Mouse (Mus musculus) intestine, embryonic 15.5 days (tissue): ENCODE results near the gene Ate1. TPM values are rescaled to one million over a fixed set of nuclear protein-coding genes. Genes with fewer than 3 reads are reported as not detected.
"Not testable (repeated sequence)": the region's sequence is repeated elsewhere in the genome, so short reads cannot be mapped to it uniquely, and the experiment has no call there.

Experiments used
- ATAC-seq: fragments of 200-750 bp; cut with Nextera tagmentation; 2 replicates; pipeline ENCODE4 v1.8.0; 2017; ENCODE audit warnings: moderate TSS enrichment, moderate library complexity
- H3K27ac ChIP-seq: fragments of 300-500 bp; sonication (generic); 2 replicates; pipeline ENCODE4 v1.5.1; 2015; ENCODE audit warnings: mild to moderate bottlenecking, inconsistent platforms
- H3K27me3 ChIP-seq: fragments of 300-500 bp; sonication (generic); replicated peaks from 2 replicates; pipeline ENCODE4 v1.6.1; 2015; ENCODE audit warnings: inconsistent platforms
- H3K36me3 ChIP-seq: fragments of 300-500 bp; sonication (generic); 2 replicates; pipeline ENCODE4 v1.6.1; 2015; ENCODE audit warnings: inconsistent platforms
- H3K4me1 ChIP-seq: fragments of 300-500 bp; sonication (generic); replicated peaks from 2 replicates; pipeline ENCODE4 v1.6.1; 2015; ENCODE audit warnings: inconsistent platforms
- H3K4me2 ChIP-seq: fragments of 300-500 bp; sonication (generic); replicated peaks from 2 replicates; pipeline ENCODE4 v1.6.1; 2015; ENCODE audit warnings: mild to moderate bottlenecking, inconsistent platforms
- H3K4me3 ChIP-seq: fragments of 300-500 bp; sonication (generic); replicated peaks from 2 replicates; pipeline ENCODE4 v1.5.1; 2015; ENCODE audit warnings: inconsistent platforms
- H3K9ac ChIP-seq: fragments of 300-500 bp; sonication (generic); 2 replicates; pipeline ENCODE4 v1.6.1; 2015; ENCODE audit warnings: inconsistent platforms
- H3K9me3 ChIP-seq: fragments of 300-500 bp; sonication (generic); 2 replicates; pipeline ENCODE4 v1.6.1; 2016; ENCODE audit warnings: inconsistent platforms
- WGBS: fragments of 180-500 bp; shearing (Covaris S2); methylation state at CpG from one replicate; pipeline ENCODE4 v1.1.7; 2015; 5-methylcytosine and 5-hydroxymethylcytosine counted together
- polyA plus RNA-seq: library from polyadenylated mRNA; unstranded; fragments of >200 nt; fragmentation: Nextera tagmentation; extraction: Ambion mirVana; gene quantifications from 2 replicates; pipeline ENCODE4 v1.2.1, GENCODE M21; 2015

The Ate1 gene
- polyA plus RNA-seq, 1 experiment from 2014 or later = 57.5 TPM

DNA sequence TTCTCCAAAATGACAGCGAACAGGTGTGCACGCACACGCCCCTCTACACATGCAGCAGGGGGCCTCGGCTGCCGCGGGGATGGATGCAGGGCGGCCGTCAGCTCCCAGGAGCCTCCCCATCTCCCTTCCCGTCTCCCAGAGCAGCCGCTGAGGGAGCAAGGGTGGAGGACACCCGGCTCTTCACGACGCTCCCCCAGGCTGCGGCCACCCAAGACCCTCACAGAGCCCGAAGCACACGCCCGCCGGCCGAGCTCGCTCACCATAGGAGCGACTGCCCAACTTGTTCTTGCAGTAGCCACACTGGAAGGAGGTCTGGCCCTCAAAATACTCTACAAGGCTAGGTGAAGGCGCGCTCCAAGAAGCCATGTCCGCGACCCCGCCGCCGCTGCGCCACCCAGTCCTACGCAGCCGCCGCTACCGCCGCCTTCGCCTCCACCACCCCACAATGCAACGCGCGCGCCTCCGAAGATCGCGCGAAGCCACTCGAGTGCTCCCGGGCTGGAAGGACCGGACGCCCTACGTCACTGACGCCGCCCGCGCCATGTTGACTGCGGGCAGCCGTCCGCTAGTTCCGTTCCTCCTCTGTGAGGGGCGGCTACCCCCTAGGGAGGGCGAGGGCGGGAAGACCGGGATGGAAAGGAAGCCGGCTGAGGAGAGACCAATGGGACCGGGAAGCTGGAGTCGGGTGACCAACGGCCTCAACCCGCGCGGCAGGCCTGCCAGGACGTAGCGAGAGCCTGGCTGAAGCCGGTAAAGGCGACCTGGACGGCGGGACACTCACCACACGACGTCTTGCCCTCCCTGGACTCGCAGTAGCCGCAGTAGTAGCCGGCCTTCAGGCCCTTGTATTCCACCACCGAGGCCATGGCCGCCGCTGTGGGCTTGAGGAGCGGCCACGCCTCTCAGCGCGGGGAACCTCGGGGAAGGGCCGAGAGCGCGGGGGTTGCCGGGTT lies 797 bp downstream of the Ate1 start:
- ATAC-seq = peak; percentile 99
- under 1% methylated on average over 90 of the region's 90 CpGs for WGBS
- H3K4me3 ChIP-seq = peak overlapping the region; percentile 73
- H3K4me2 ChIP-seq = peak overlapping the region; percentile 76
- H3K27ac ChIP-seq = peak overlapping the region; percentile 95
- no peaks in the 10 kb centered on the region for H3K36me3 ChIP-seq
- H3K4me1 ChIP-seq = peaks cover 5% of the 10 kb centered on the region
- no peaks in the 10 kb centered on the region for H3K9me3 ChIP-seq
- H3K9ac ChIP-seq = peak overlapping the region; percentile 88
- H3K27me3 ChIP-seq = no peaks in the 10 kb centered on the region

GRCm38 (mm10) chr7:130518213-130519095 lies 1.7 kb downstream of the Ate1 start:
- 18% methylated on average over 26 of the region's 26 CpGs for WGBS
- peak overlapping the region; percentile 83 for H3K27ac ChIP-seq

DNA sequence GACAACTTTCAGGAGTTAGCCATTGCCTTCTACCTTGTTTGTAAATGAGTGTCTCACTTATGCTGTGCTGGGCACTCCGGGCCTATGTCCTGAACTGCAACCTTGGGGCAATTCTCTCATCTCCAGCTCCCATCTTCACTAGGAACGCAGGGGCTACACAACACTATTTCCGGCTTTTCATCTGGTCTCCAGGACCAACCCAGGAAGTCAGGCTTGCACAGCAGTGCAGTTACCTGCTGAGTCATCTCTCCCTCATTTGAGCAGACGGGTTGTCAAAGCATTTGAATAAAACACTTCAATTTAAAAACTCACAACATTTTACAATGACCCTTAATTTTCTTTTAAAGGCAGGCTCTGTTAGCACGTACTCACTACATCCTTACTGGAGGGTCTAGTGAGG lies 9.9 kb downstream of the Ate1 start:
- Histone ChIP-seq H3K9me3 (no peaks in the 10 kb centered on the region), H3K36me3 (peaks cover 4% of the 10 kb centered on the region), H3K27me3 (no peaks in the 10 kb centered on the region), H3K4me3 (no peak overlapping the region), H3K9ac (no peak overlapping the region), H3K4me2 (no peak overlapping the region), H3K4me1 (no peaks in the 10 kb centered on the region), H3K27ac (no peak overlapping the region)
- WGBS = 92% methylated on average over 5 of the region's 5 CpGs
- ATAC-seq = no peak

More at GRCm38 (mm10) chr7:130518213-130519095, 1.7 kb downstream of the Ate1 start:
- ATAC-seq = no peak
- H3K9me3 ChIP-seq = no peaks in the 10 kb centered on the region
- H3K9ac ChIP-seq = peak overlapping the region; percentile 88
- H3K4me3 ChIP-seq = peak overlapping the region; percentile 73
- H3K36me3 ChIP-seq = no peaks in the 10 kb centered on the region
- H3K27me3 ChIP-seq = no peaks in the 10 kb centered on the region
- peaks cover 5% of the 10 kb centered on the region for H3K4me1 ChIP-seq
- peak overlapping the region; percentile 66 for H3K4me2 ChIP-seq

DNA sequence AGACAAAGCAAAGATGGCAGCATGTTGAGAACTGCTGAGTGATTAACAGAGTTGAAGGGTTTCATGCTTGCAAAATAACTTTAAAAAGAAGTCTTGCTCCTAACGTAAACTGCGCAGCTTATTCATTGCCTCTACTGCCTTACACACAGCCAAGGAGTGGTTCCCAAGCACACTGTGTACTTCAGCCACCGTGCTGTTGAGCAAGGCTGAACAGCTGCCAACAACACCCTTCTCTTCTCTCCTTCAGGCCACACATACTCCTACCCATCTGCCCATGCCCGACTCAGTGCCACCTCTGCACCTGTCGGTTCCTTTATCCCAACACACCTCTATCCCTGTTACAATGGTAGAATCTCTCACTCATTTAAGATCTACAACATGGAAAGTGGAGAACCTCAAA lies 17.2 kb downstream of the Ate1 start:
- no peak for ATAC-seq
- 97% methylated on average over 5 of the region's 5 CpGs for WGBS
- Histone ChIP-seq H3K27me3 (no peaks in the 10 kb centered on the region), H3K27ac (no peak overlapping the region), H3K4me3 (no peak overlapping the region), H3K4me2 (no peak overlapping the region), H3K36me3 (peaks cover 3% of the 10 kb centered on the region), H3K9me3 (no peaks in the 10 kb centered on the region), H3K4me1 (no peaks in the 10 kb centered on the region), H3K9ac (no peak overlapping the region)

DNA sequence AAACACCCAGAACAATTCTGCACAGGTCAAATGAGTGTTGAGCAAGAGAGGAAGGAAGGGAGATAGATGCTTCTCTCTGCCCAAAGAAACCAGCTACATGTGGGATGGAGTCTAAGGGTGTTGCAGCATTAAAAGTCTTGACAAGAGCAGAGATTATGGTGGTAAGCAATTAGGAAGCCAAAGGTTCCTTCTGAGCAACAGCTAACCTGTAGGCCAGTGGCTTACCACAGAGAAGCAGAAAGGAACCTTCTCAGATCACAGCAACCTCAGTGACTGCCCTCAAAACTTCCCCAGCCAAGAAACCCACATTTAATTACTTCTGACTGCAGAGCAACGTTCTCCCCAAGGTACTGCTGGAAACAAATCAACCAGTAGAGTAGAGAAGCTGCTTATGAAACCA lies 18.7 kb downstream of the Ate1 start:
- H3K27ac ChIP-seq = no peak overlapping the region
- ATAC-seq = no peak
- H3K4me2 ChIP-seq = no peak overlapping the region
- 68% methylated on average over 1 of the region's 1 CpGs for WGBS
- H3K36me3 ChIP-seq = peaks cover 3% of the 10 kb centered on the region; the same call in 1 of the 2 replicates
- H3K4me1 ChIP-seq = no peaks in the 10 kb centered on the region
- H3K27me3 ChIP-seq = no peaks in the 10 kb centered on the region
- H3K9ac ChIP-seq = no peak overlapping the region
- no peaks in the 10 kb centered on the region for H3K9me3 ChIP-seq
- H3K4me3 ChIP-seq = no peak overlapping the region

- ATAC-seq = no peak
- 77% methylated on average over 3 of the region's 3 CpGs for WGBS
- H3K36me3 ChIP-seq = no peaks in the 10 kb centered on the region
- no peak overlapping the region for H3K4me3 ChIP-seq
- no peaks in the 10 kb centered on the region for H3K9me3 ChIP-seq
- no peak overlapping the region for H3K27ac ChIP-seq
- no peaks in the 10 kb centered on the region for H3K4me1 ChIP-seq
- H3K9ac ChIP-seq = no peak overlapping the region
- no peaks in the 10 kb centered on the region for H3K27me3 ChIP-seq
- H3K4me2 ChIP-seq = no peak overlapping the region
These were observed 26.8 kb downstream of the Ate1 start for GRCm38 (mm10) chr7:130493346-130493745.

- H3K9ac ChIP-seq = no peak overlapping the region
- no peaks in the 10 kb centered on the region for H3K27me3 ChIP-seq
- H3K9me3 ChIP-seq = no peaks in the 10 kb centered on the region
- no peak for ATAC-seq
- no peaks in the 10 kb centered on the region; the same call in 1 of the 2 replicates for H3K36me3 ChIP-seq
- no peak overlapping the region for H3K4me3 ChIP-seq
- no peak overlapping the region for H3K4me2 ChIP-seq
- no peaks in the 10 kb centered on the region for H3K4me1 ChIP-seq
- H3K27ac ChIP-seq = no peak overlapping the region
These were observed 28.1 kb downstream of the Ate1 start for GRCm38 (mm10) chr7:130492026-130492425.

GRCm38 (mm10) chr7:130479003-130479402 lies 41.2 kb downstream of the Ate1 start:
- not testable (repeated sequence) for H3K9me3 ChIP-seq, ATAC-seq, H3K4me1 ChIP-seq, H3K4me2 ChIP-seq, H3K4me3 ChIP-seq, H3K9ac ChIP-seq, H3K27ac ChIP-seq, H3K27me3 ChIP-seq, H3K36me3 ChIP-seq
- 88% methylated on average over 3 of the region's 3 CpGs for WGBS

DNA sequence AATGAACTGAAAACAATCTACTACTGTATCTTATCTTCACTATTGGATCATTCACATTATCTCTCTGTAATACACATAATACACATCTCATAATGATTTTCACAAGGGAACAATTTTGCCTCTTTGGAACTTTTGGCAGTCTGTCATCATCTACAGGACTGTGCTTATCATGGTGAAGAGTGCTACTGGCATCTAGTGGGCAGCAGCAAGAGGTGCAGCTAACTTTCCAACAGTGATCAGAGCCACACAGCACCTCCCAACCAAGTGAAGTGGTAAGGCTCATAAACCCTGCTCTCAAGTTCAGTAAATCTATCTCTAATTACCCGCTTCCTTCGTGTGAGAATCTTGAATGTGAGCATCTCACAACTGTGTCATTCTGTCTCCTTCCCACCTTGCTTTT lies 44.2 kb downstream of the Ate1 start:
- ATAC-seq = peak; percentile 68; the same call in 1 of the 2 replicates
- H3K9ac ChIP-seq = no peak overlapping the region
- H3K4me1 ChIP-seq = no peaks in the 10 kb centered on the region

GRCm38 (mm10) chr7:130473881-130474280 lies 46.3 kb downstream of the Ate1 start:
- H3K4me3 ChIP-seq = no peak overlapping the region
- H3K36me3 ChIP-seq = no peaks in the 10 kb centered on the region
- no peak overlapping the region for H3K27ac ChIP-seq
- H3K9ac ChIP-seq = no peak overlapping the region
- H3K4me2 ChIP-seq = no peak overlapping the region
- H3K9me3 ChIP-seq = no peaks in the 10 kb centered on the region
- 82% methylated on average over 3 of the region's 3 CpGs for WGBS
- ATAC-seq = no peak
- no peaks in the 10 kb centered on the region for H3K4me1 ChIP-seq
- H3K27me3 ChIP-seq = no peaks in the 10 kb centered on the region

More for the DNA sequence above, 44.2 kb downstream of the Ate1 start:
- H3K4me3 ChIP-seq = no peak overlapping the region
- H3K27me3 ChIP-seq = no peaks in the 10 kb centered on the region
- 33% methylated on average over 2 of the region's 2 CpGs for WGBS
- no peak overlapping the region for H3K27ac ChIP-seq
- H3K36me3 ChIP-seq = no peaks in the 10 kb centered on the region
- no peaks in the 10 kb centered on the region for H3K9me3 ChIP-seq
- no peak overlapping the region for H3K4me2 ChIP-seq

DNA sequence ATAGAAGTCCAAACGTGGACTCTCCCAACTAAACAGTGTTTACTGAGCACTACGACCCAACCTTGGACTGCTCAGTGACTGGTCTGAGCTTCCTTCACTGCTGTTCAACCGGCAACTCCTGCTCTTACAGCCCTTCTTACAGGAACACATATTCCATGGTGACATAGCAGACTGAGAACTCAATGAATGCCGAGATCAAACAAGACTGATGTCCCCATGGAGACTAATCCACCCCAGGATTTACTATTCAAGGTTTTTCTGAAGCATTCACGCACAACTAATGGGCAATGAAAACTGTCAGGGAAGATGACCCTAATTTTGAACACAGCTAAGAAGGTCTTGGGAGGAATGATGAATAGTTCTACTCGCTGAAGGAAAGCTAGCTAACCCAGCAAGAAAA lies 47.5 kb downstream of the Ate1 start:
- ATAC-seq = no peak
- H3K4me1 ChIP-seq = no peaks in the 10 kb centered on the region
- H3K4me2 ChIP-seq = no peak overlapping the region
- WGBS = 67% methylated on average over 6 of the region's 6 CpGs
- no peaks in the 10 kb centered on the region for H3K9me3 ChIP-seq
- H3K4me3 ChIP-seq = no peak overlapping the region
- H3K9ac ChIP-seq = no peak overlapping the region
- no peak overlapping the region for H3K27ac ChIP-seq
- H3K27me3 ChIP-seq = no peaks in the 10 kb centered on the region
- H3K36me3 ChIP-seq = no peaks in the 10 kb centered on the region

- no peaks in the 10 kb centered on the region for H3K36me3 ChIP-seq
- no peak overlapping the region for H3K4me3 ChIP-seq
- no peaks in the 10 kb centered on the region for H3K27me3 ChIP-seq
- no peak overlapping the region for H3K27ac ChIP-seq
- no peaks in the 10 kb centered on the region for H3K4me1 ChIP-seq
- no peak overlapping the region for H3K4me2 ChIP-seq
- H3K9ac ChIP-seq = no peak overlapping the region
- no peak for ATAC-seq
- H3K9me3 ChIP-seq = no peaks in the 10 kb centered on the region
- WGBS = 62% methylated on average over 6 of the region's 6 CpGs
These were observed 49.1 kb downstream of the Ate1 start for GRCm38 (mm10) chr7:130471045-130471444.
